Mouse (Mus musculus) C2C12 (cell line): ENCODE results near the gene Capn2. TPM values are rescaled to one million over a fixed set of nuclear protein-coding genes. Genes with fewer than 3 reads are reported as not detected.

Experiments used
- H3K27me3 ChIP-seq: one replicate; pipeline ENCODE4 v1.6.1; 2011; ENCODE audit not compliant: control insufficient read depth, insufficient read depth, insufficient read length
- H3K36me3 ChIP-seq: one replicate; pipeline ENCODE4 v1.6.1; 2011; ENCODE audit not compliant: control insufficient read depth, insufficient read depth
- H3K4me3 ChIP-seq: one replicate; pipeline ENCODE4 v1.5.1; 2011; ENCODE audit warnings: mild to moderate bottlenecking, control low read depth; ENCODE audit not compliant: poor library complexity, insufficient read depth, severe bottlenecking
- H3K79me2 ChIP-seq: one replicate; pipeline ENCODE4 v1.6.1; 2011; ENCODE audit not compliant: control insufficient read depth, insufficient read depth
- H3K79me3 ChIP-seq: one replicate; pipeline ENCODE4 v1.6.1; 2011; ENCODE audit warnings: low read depth, control low read depth
- H3ac ChIP-seq: one replicate; pipeline ENCODE3; 2011; ENCODE audit warnings: low read depth; ENCODE audit not compliant: control insufficient read depth, insufficient read length
- CEBPB ChIP-seq: IDR thresholded peaks from one replicate; pipeline ENCODE4 v1.6.1; 2011; ENCODE audit warnings: low read depth, mild to moderate bottlenecking, control low read depth, moderate library complexity
- CTCF ChIP-seq: IDR thresholded peaks from one replicate; pipeline ENCODE4 v1.5.1; 2011; ENCODE audit not compliant: control insufficient read depth, insufficient read depth, insufficient read length
- FOSL1 ChIP-seq: IDR thresholded peaks from one replicate; pipeline ENCODE4 v1.8.0; 2011; ENCODE audit warnings: mild to moderate bottlenecking, low read length; ENCODE audit not compliant: poor library complexity, insufficient read depth, severe bottlenecking
- MAX ChIP-seq: IDR thresholded peaks from one replicate; pipeline ENCODE4 v1.6.1; 2011; ENCODE audit warnings: mild to moderate bottlenecking, control low read depth
- MYOD1 ChIP-seq: IDR thresholded peaks from one replicate; pipeline ENCODE4 v1.6.1; 2011; ENCODE audit warnings: low read depth; ENCODE audit not compliant: control insufficient read depth, insufficient read length
- MYOG ChIP-seq: IDR thresholded peaks from one replicate; pipeline ENCODE4 v1.6.1; 2011; ENCODE audit not compliant: control insufficient read depth, insufficient read length; ENCODE audit errors: extremely low read depth
- USF1 ChIP-seq: IDR thresholded peaks from one replicate; pipeline ENCODE4 v1.6.1; 2011; ENCODE audit warnings: low read depth, mild to moderate bottlenecking, control low read depth, moderate library complexity
- polyA plus RNA-seq: library from polyadenylated mRNA; unstranded; fragments of >200 nt; fragmentation: generic; extraction: Trizol; gene quantifications from one replicate; pipeline ENCODE4 v1.2.1, GENCODE M21; 2012; ENCODE audit warnings: missing spikeins

Capn2 gene
- polyA plus RNA-seq, 1 experiment: 171 TPM

DNA sequence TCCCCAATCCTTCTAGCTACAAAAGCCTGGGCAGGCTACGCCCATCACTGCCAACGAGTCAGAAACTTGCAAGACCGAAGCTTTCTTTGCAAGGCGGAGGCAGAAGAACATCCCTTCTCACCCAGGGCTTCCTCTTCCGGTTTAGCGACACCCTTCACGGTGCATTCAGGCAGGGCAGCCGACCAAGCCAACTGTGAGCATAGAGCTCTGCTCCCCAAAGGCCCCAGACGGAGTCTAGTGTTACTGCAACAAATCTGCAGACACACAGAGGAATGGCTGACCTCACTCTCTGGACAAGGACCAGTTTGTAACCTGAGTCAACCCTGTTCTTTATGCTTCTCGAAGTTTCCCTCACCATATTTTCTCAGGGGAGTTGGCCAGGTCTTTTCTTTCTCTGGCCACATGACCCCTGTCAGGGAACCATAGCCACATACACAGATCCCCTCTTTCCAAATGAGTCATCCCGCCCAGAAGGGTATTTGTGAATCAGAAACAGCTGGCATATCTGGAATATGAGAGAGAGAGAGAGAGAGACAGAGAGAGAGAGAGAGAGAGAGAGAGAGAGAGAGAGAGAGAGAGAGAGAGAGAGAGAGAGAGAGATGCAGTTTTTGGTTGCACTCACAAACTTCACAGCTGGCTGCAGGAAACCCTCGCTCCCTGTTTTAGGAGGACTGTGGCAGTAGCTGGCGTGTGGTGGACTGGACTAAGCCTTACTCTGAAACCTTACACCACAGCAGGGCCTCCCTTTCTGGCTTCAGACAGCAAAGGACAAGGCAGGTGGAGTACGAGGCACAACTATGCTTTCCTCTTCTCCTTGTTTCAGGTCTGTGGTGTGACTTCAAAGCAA lies 2.9 kb upstream of the Capn2 start:
- Histone ChIP-seq H3K36me3 (no peaks in the 10 kb centered on the region), H3K4me3 (no peak overlapping the region), H3ac (peak overlapping the region; percentile 21), H3K27me3 (no peaks in the 10 kb centered on the region), H3K79me2 (peaks cover 32% of the 10 kb centered on the region), H3K79me3 (peaks cover 16% of the 10 kb centered on the region)
- TF ChIP-seq USF1 (peak; percentile 95), CEBPB (no peak), MYOG (no peak), MYOD1 (peak; percentile 63), FOSL1 (peak; percentile 71), CTCF (no peak), MAX (no peak)

DNA sequence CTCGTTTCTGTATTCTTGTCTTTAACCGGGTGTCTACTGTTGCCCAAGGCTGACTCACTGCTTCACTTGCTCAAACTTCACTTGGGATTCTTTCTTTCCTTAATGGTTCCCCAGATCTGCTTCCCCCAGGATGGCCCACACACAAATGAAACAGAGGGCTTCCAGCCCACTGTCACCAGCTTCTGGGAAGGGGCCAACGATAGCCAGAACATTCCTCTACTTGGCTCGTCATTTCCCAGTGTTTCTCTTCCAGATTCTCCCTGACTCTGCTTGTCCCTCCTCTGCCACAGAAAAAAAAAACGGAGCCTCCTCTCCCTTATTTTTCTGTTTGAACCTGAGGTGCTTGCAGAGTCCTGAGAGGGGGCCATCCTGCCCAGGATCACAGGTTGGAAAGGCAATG lies 1.9 kb upstream of the Capn2 start:
- Histone ChIP-seq H3K4me3 (peak overlapping the region; percentile 24), H3K27me3 (no peaks in the 10 kb centered on the region), H3K79me3 (peaks cover 26% of the 10 kb centered on the region), H3ac (peak overlapping the region; percentile 41), H3K79me2 (peaks cover 42% of the 10 kb centered on the region), H3K36me3 (peaks cover 4% of the 10 kb centered on the region)
- TF ChIP-seq FOSL1: no peak
- no peak for TF ChIP-seq MYOG
- TF ChIP-seq USF1: no peak
- TF ChIP-seq MAX: no peak
- no peak for TF ChIP-seq CTCF
- TF ChIP-seq CEBPB: no peak
- no peak for TF ChIP-seq MYOD1

DNA sequence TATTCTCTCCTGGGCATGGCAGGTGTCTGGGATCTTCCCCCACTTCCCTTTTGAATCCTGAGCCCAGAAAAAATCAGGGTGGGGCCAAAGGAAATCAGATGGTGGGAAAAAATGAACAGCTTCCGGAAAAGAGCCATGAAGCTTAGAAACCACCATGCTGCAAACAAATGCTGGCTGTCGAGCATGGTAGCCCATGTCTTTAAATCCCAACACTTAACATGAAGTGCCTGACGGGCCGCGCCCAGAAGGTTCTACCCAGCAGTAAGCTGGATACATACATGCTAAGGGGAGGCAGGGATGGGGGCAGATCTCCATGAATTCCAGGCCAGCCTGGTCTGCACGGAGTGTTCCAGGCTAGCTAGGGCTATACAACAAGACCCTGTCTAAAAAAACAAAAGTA lies 1.4 kb upstream of the Capn2 start:
- Histone ChIP-seq H3K79me2 (peaks cover 47% of the 10 kb centered on the region), H3K36me3 (peaks cover 10% of the 10 kb centered on the region), H3K4me3 (no peak overlapping the region), H3ac (no peak overlapping the region), H3K79me3 (peaks cover 31% of the 10 kb centered on the region), H3K27me3 (no peaks in the 10 kb centered on the region)
- TF ChIP-seq MAX (no peak), FOSL1 (no peak), USF1 (no peak), MYOG (no peak), CEBPB (no peak), CTCF (no peak), MYOD1 (no peak)

DNA sequence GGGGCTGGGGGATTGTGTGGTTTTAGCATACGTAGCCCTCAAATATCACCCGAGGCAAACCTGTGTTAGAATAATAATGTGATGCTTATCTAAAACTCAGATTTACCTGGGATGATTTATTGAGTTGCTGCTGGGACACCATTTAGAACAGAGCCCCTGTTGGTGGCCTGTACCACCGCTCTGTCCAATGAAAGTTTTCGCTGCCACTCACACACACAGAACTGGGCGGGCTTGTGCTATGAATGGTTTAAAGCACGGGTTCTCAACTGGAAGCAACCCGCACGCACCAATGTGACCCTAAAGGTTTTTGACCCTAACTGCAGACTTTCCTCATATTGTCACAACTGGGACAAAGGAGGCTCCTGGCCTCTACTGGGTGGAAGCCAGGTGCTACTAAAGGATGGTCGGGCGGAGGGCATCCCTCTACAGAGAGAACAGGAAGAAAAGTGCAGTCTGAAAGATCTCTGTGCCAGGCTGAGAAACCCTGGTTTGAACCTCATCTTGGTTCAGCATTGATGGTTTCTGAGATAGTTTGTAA lies 804 bp upstream of the Capn2 start:
- TF ChIP-seq CEBPB (no peak), MYOD1 (no peak), CTCF (no peak), FOSL1 (no peak), MAX (no peak), MYOG (no peak), USF1 (no peak)

DNA sequence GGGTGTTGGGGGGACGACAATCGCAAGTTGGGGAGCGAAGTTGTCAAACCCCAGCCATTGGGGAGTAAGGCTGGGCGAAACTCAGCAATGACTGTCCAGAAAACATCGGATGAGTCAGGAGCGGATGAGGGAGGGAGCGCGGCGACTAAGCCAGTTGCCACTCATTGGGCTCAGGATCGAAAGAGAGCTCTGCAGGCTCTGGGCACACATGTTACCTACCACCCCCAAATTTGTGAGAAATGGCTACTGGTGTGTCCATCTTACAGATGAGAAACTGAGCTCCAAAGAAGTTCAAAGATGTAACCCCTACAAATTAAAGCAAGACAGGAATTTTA lies 236 bp upstream of the Capn2 start:
- Histone ChIP-seq H3K79me3 (peaks cover 43% of the 10 kb centered on the region), H3K4me3 (peak overlapping the region; percentile 88), H3K36me3 (peaks cover 16% of the 10 kb centered on the region), H3K79me2 (peaks cover 59% of the 10 kb centered on the region), H3K27me3 (no peaks in the 10 kb centered on the region), H3ac (peak overlapping the region; percentile 92)
- no peak for TF ChIP-seq MAX
- no peak for TF ChIP-seq FOSL1
- TF ChIP-seq CTCF: no peak
- no peak for TF ChIP-seq CEBPB
- TF ChIP-seq MYOG: no peak
- no peak for TF ChIP-seq MYOD1

More for the DNA sequence above, 804 bp upstream of the Capn2 start:
- Histone ChIP-seq H3K4me3 (no peak overlapping the region), H3K27me3 (no peaks in the 10 kb centered on the region), H3K79me3 (peaks cover 37% of the 10 kb centered on the region), H3K36me3 (peaks cover 14% of the 10 kb centered on the region), H3K79me2 (peaks cover 53% of the 10 kb centered on the region), H3ac (no peak overlapping the region)
